Mouse (Mus musculus) lung, embryonic 14.5 days (tissue): ENCODE data around the gene Pcnt. TPM values are rescaled to one million over a fixed set of nuclear protein-coding genes. Genes with fewer than 3 reads are reported as not detected.

Experiments used
- ATAC-seq: fragments of 200-750 bp; cut with Nextera tagmentation; 2 replicates; pipeline ENCODE4 v1.8.0; 2017; ENCODE audit warnings: mild to moderate bottlenecking, moderate TSS enrichment, moderate library complexity; ENCODE audit not compliant: insufficient read depth
- DNase-seq: peaks from one replicate; pipeline ENCODE4 v3.0.0-alpha.2; 2015
- H3K27ac ChIP-seq: fragments of 300-500 bp; sonication (generic); 2 replicates; pipeline ENCODE4 v1.5.1; 2014; ENCODE audit warnings: low read depth, mild to moderate bottlenecking, moderate library complexity
- H3K27me3 ChIP-seq: fragments of 300-500 bp; sonication (generic); 2 replicates; pipeline ENCODE4 v1.6.1; 2014; ENCODE audit warnings: low read length, control low read depth; ENCODE audit not compliant: insufficient read depth
- H3K36me3 ChIP-seq: fragments of 300-500 bp; sonication (generic); 2 replicates; pipeline ENCODE4 v1.6.1; 2014; ENCODE audit warnings: control low read depth; ENCODE audit not compliant: insufficient read depth
- H3K4me1 ChIP-seq: fragments of 300-500 bp; sonication (generic); 2 replicates; pipeline ENCODE4 v1.6.1; 2014; ENCODE audit warnings: antibody characterized with exemption, control low read depth; ENCODE audit not compliant: insufficient read depth
- H3K4me2 ChIP-seq: fragments of 300-500 bp; sonication (generic); 2 replicates; pipeline ENCODE4 v1.6.1; 2014; ENCODE audit warnings: mild to moderate bottlenecking
- H3K4me3 ChIP-seq: fragments of 300-500 bp; sonication (generic); 2 replicates; pipeline ENCODE4 v1.5.1; 2014; ENCODE audit warnings: low read depth, low read length
- H3K9ac ChIP-seq: fragments of 300-500 bp; sonication (generic); 2 replicates; pipeline ENCODE4 v1.6.1; 2014
- H3K9me3 ChIP-seq: fragments of 300-500 bp; sonication (generic); 2 replicates; pipeline ENCODE4 v1.6.1; 2016; ENCODE audit warnings: low read depth, low read length, control low read depth
- CTCF ChIP-seq: IDR thresholded peaks from 2 replicates; pipeline ENCODE4 v1.5.1; 2016; ENCODE audit warnings: antibody characterized with exemption, low read depth
- WGBS: fragments of 180-500 bp; shearing (Covaris S2); extraction: QIAGEN DNeasy Blood & Tissue Kit; methylation state at CpG from one replicate; pipeline ENCODE4 v1.1.7; 2014; 5-methylcytosine and 5-hydroxymethylcytosine counted together
- polyA plus RNA-seq: library from polyadenylated mRNA; unstranded; fragments of >200 nt; fragmentation: Nextera tagmentation; extraction: Ambion mirVana; gene quantifications from 2 replicates; pipeline ENCODE4 v1.2.1, GENCODE M21; 2014

Pcnt gene
- polyA plus RNA-seq, 1 experiment from 2014 or later, result 20.3 TPM

DNA sequence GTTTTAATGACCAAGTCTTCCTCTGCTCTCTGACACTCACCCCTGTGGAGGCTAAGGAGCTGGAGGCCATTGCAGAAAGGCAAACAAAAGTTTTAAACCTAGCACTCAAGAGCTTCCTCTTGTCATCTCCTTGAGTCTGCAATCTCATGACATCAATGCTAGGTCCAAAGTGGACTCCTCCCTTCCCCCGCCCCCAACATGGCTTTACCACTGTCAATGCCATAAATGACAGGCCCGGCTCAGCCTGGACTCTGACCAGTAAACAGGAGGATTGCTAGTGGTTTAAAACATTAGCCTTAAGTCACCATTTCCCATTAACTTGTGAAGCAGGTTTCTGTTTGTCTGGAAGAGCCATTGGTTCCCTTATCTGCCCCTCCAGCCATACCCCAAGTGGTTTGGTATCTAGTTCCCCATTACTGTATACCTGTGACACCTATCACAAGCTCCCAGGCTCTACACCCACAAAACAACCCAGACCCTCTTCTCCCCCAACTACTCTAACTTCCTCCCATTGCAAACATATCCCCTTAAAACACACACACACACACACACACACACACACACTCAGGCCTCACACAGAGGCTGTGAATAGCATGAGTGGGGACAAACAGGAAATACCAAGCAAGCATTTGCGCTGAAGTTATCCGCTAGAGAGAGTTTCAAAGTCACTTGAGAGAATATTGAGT, 3.6 kb upstream of the Pcnt start:
- TF ChIP-seq CTCF, result no peak
- no peak overlapping the region for H3K4me3 ChIP-seq
- H3K9me3 ChIP-seq, result no peaks in the 10 kb centered on the region
- H3K27me3 ChIP-seq, result no peaks in the 10 kb centered on the region
- no peaks in the 10 kb centered on the region for H3K36me3 ChIP-seq
- peaks cover 10% of the 10 kb centered on the region; the same call in 1 of the 2 replicates for H3K4me1 ChIP-seq
- H3K4me2 ChIP-seq, result no peak overlapping the region
- WGBS, result 65% methylated on average over 4 of the region's 4 CpGs
- DNase-seq, result peak; percentile 21
- H3K9ac ChIP-seq, result no peak overlapping the region
- no peak for ATAC-seq
- H3K27ac ChIP-seq, result no peak overlapping the region

DNA sequence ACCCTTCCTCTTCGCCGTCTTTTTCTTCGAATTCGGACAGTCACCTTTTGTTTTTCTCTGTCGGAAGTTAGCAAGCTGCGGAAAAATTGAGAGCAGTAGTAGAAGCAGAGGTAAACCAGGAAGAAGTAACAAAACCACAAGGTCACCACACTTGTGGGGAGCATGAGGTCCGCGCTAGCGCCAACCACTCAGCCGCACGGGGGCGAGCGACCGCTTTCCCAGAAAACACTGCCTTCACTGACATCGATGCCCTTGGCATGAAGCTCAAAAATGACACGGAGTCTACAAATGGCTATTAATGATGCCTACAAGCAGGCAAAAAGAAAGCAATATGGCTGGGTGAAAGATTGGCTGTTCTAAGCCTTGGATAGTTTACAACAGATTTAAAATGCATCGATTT, 2.3 kb downstream of the Pcnt start, which contains the start of gene AC141477.1:
TSS of gene AC141477.1 (minus strand) at position 164 of the 400 bp plus-strand sequence.
- DNase-seq, result no peak
- Histone ChIP-seq H3K27me3 (no peaks in the 10 kb centered on the region), H3K9ac (no peak within 1 kb of the TSS), H3K9me3 (no peaks in the 10 kb centered on the region), H3K4me1 (peaks cover 10% of the 10 kb centered on the region; the same call in 1 of the 2 replicates), H3K27ac (no peak within 1 kb of the TSS), H3K4me3 (no peak within 1 kb of the TSS), H3K4me2 (peak within 1 kb of the TSS; percentile 77), H3K36me3 (peaks cover 50% of the 10 kb centered on the region)
- no peak for ATAC-seq
- 94% methylated on average over 17 of the region's 17 CpGs for WGBS
- TF ChIP-seq CTCF, result no peak

DNA sequence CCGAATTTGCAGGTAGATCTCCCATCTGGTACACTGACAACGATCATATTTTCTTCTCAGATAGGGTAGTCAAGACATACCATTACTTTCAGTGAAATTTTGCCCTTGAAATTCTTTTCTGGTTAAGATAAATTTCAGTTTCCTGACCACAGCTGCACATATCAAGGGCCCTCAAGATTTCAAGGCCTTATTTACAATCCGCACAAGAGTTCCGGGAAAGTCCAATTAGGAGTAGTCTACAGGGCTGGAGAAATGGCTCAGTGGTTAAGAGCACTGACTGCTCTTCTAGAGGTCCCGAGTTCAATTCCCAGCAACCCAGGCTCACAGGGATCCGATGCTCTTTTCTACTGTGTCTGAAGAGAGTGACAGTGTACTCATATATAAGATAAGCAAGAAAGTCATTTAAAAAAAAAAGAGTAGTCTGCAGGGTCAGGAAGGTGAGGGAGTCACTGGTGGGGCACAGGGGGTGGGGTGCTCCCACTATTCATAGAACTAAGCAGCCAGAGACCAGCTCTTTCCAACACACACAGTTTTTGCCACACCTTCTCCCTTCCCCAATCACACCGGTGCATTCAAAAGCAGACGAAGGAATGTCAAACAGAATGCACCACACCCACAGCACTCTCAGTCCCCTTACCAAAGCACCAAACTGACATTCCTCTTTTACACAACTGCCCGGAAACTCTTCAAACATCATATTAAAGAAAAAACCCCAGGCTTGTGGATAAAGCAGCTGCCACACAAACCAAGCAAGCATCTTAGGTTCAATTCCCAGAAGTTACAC, 3.3 kb downstream of the Pcnt start:
- no peak for TF ChIP-seq CTCF
- no peak overlapping the region for H3K4me3 ChIP-seq
- peaks cover 60% of the 10 kb centered on the region for H3K36me3 ChIP-seq
- H3K4me2 ChIP-seq, result no peak overlapping the region
- H3K27me3 ChIP-seq, result no peaks in the 10 kb centered on the region
- ATAC-seq, result no peak
- H3K9me3 ChIP-seq, result no peaks in the 10 kb centered on the region
- DNase-seq, result no peak
- no peak overlapping the region for H3K9ac ChIP-seq
- H3K4me1 ChIP-seq, result peaks cover 10% of the 10 kb centered on the region; the same call in 1 of the 2 replicates
- 81% methylated on average over 9 of the region's 9 CpGs for WGBS
- no peak overlapping the region for H3K27ac ChIP-seq

DNA sequence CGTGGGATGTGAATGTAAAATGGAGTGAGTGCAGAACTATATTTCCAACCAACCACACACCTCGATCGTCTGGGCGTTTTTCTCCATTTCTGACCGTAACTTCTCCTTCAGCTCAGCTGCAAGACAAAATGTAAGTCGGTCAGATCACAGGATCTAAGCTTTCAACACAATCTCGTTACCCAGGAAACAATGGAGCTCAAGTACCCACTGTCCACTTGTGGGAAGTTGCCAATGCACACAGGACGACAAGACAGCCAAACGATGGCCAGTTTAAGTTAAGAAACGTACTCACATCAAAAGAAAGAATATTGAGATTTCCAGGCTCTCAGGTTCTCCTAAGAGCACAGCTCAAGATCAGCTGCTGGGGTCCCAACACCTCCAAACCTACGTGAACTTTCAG, 8.7 kb downstream of the Pcnt start:
- WGBS, result 89% methylated on average over 11 of the region's 11 CpGs
- Histone ChIP-seq H3K4me1 (no peaks in the 10 kb centered on the region), H3K27ac (no peak overlapping the region), H3K9me3 (no peaks in the 10 kb centered on the region), H3K4me2 (no peak overlapping the region), H3K36me3 (peaks cover 96% of the 10 kb centered on the region), H3K27me3 (no peaks in the 10 kb centered on the region), H3K9ac (no peak overlapping the region), H3K4me3 (no peak overlapping the region)
- ATAC-seq (no peak), DNase-seq (no peak)
- no peak for TF ChIP-seq CTCF

DNA sequence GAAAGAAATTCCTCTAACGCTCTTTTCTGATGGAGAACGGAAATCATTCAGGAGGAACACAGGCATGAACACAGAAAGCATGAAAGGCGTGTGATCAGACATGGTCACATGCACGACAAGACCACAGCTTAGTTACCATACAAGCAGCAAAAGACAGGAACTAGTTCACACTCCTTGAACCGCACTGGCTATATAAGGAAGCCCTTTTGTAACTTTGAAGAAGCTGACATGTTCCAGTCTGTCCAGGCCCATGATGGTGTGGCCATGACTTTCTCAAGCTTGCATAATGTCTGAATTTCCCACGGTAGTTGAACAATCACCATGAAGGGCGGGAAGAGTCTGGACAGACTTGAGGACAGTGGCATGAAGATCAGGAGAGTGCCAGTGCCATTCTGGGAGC, 16.9 kb downstream of the Pcnt start:
- ATAC-seq, result no peak
- Histone ChIP-seq H3K27me3 (no peaks in the 10 kb centered on the region), H3K4me2 (no peak overlapping the region), H3K4me3 (no peak overlapping the region), H3K9me3 (no peaks in the 10 kb centered on the region), H3K27ac (no peak overlapping the region), H3K4me1 (no peaks in the 10 kb centered on the region), H3K9ac (no peak overlapping the region), H3K36me3 (peaks cover 94% of the 10 kb centered on the region)
- 95% methylated on average over 7 of the region's 7 CpGs for WGBS
- no peak for DNase-seq
- TF ChIP-seq CTCF, result no peak

DNA sequence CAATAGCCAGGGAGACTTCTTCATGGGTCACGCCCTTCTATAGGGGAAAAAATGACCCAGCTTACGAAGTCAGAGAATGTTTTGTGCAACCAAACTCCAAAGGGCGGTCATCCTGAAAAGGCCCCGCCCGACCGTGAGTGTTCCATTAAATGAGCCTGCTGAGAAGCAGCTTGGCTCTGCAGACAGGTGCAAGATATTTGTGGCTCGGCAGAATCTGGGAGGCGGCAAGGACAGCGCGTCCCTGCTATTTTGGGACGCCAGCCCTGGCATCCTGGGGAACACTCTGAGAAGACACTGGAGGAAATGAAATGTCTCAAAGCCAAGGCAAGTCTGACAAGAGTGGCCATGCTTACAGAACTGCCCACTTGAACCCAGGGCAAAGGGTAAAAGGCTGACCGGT, 25.8 kb downstream of the Pcnt start:
- Histone ChIP-seq H3K36me3 (peaks cover 96% of the 10 kb centered on the region), H3K4me3 (no peak overlapping the region), H3K9ac (no peak overlapping the region), H3K4me1 (no peaks in the 10 kb centered on the region), H3K27ac (no peak overlapping the region), H3K9me3 (no peaks in the 10 kb centered on the region), H3K4me2 (no peak overlapping the region), H3K27me3 (no peaks in the 10 kb centered on the region)
- 92% methylated on average over 12 of the region's 12 CpGs for WGBS
- no peak for TF ChIP-seq CTCF
- ATAC-seq, result no peak
- DNase-seq, result no peak

DNA sequence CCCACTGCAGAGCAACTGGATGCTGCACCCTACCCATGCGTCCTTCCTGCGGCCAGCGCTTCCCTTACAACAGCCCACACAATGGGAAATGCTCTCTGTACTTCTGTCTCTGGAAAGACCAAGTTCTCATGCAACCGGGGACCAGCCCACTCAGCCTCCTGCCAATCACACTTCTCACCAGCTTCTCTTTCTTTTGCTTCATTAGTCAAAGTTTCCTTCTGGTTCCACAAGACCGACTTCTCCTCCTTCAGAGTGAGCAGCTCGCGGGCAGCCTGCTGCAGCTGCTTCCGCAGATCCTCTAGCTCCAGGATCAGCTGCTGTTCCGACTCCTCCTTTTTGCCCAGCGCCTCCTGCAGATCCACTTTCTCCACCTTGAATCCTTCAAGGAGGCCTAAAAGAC, 34.1 kb downstream of the Pcnt start:
- H3K4me2 ChIP-seq, result no peak overlapping the region
- peaks cover 90% of the 10 kb centered on the region for H3K36me3 ChIP-seq
- ATAC-seq (no peak), DNase-seq (no peak)
- no peak overlapping the region for H3K4me3 ChIP-seq
- no peak for TF ChIP-seq CTCF
- H3K4me1 ChIP-seq, result no peaks in the 10 kb centered on the region
- 95% methylated on average over 10 of the region's 10 CpGs for WGBS
- no peaks in the 10 kb centered on the region for H3K9me3 ChIP-seq
- H3K27me3 ChIP-seq, result no peaks in the 10 kb centered on the region
- no peak overlapping the region for H3K27ac ChIP-seq
- no peak overlapping the region for H3K9ac ChIP-seq
